Mouse (Mus musculus) liver, embryonic 13.5 days (tissue): ENCODE measurements at regions not wholly inside any gene's neighbourhood (a gene's known extent, or its start where the extent isn't known, plus 50 kb on each side); places are given as distances from the start of the nearest gene placed in this dataset.

Experiments used
- ATAC-seq: fragments of 200-750 bp; cut with Nextera tagmentation; 2 replicates; pipeline ENCODE4 v1.8.0; 2017; ENCODE audit warnings: low read depth, mild to moderate bottlenecking, moderate number of reproducible peaks, moderate library complexity
- DNase-seq: peaks from one replicate; pipeline ENCODE4 v3.0.0; 2022
- H3K27ac ChIP-seq: fragments of 300-500 bp; sonication (generic); 2 replicates; pipeline ENCODE4 v1.5.1; 2015; ENCODE audit warnings: moderate library complexity, mild to moderate bottlenecking, inconsistent platforms
- H3K27me3 ChIP-seq: fragments of 300-500 bp; sonication (generic); 2 replicates; pipeline ENCODE4 v1.6.1; 2015; ENCODE audit warnings: mild to moderate bottlenecking, inconsistent platforms
- H3K36me3 ChIP-seq: fragments of 300-500 bp; sonication (generic); 2 replicates; pipeline ENCODE4 v1.6.1; 2015; ENCODE audit warnings: mild to moderate bottlenecking, inconsistent platforms
- H3K4me1 ChIP-seq: fragments of 300-500 bp; sonication (generic); replicated peaks from 2 replicates; pipeline ENCODE4 v1.6.1; 2015; ENCODE audit warnings: inconsistent platforms
- H3K4me2 ChIP-seq: fragments of 300-500 bp; sonication (generic); 2 replicates; pipeline ENCODE4 v1.6.1; 2015; ENCODE audit warnings: inconsistent platforms, mild to moderate bottlenecking, moderate library complexity
- H3K4me3 ChIP-seq: fragments of 300-500 bp; sonication (generic); replicated peaks from 2 replicates; pipeline ENCODE4 v1.5.1; 2015; ENCODE audit warnings: mild to moderate bottlenecking, inconsistent platforms
- H3K9ac ChIP-seq: fragments of 300-500 bp; sonication (generic); 2 replicates; pipeline ENCODE4 v1.6.1; 2015; ENCODE audit warnings: mild to moderate bottlenecking, inconsistent platforms
- H3K9me3 ChIP-seq: fragments of 300-500 bp; sonication (generic); replicated peaks from 2 replicates; pipeline ENCODE4 v1.6.1; 2016; ENCODE audit warnings: inconsistent platforms
- WGBS: fragments of 180-500 bp; shearing (Covaris S2); methylation state at CpG from one replicate; pipeline ENCODE4 v1.1.7; 2015; ENCODE audit not compliant: insufficient replicate concordance; 5-methylcytosine and 5-hydroxymethylcytosine counted together

GRCm38 (mm10) chr15:24793381-24793780, 620.2 kb downstream of the Basp1 start:
- Histone ChIP-seq H3K4me2 (no peak overlapping the region), H3K36me3 (no peaks in the 10 kb centered on the region), H3K4me3 (no peak overlapping the region), H3K27ac (no peak overlapping the region), H3K4me1 (no peaks in the 10 kb centered on the region), H3K27me3 (no peaks in the 10 kb centered on the region), H3K9me3 (no peaks in the 10 kb centered on the region), H3K9ac (no peak overlapping the region)
- 68% methylated on average over 4 of the region's 4 CpGs for WGBS
- DNase-seq (no peak), ATAC-seq (no peak)

- Histone ChIP-seq H3K4me2 (no peak overlapping the region), H3K36me3 (no peaks in the 10 kb centered on the region), H3K4me3 (no peak overlapping the region), H3K9me3 (no peaks in the 10 kb centered on the region), H3K9ac (no peak overlapping the region), H3K27me3 (no peaks in the 10 kb centered on the region), H3K4me1 (no peaks in the 10 kb centered on the region), H3K27ac (no peak overlapping the region)
- ATAC-seq = no peak
- WGBS = 61% methylated on average over 3 of the region's 3 CpGs
- DNase-seq = no peak
Observed at GRCm38 (mm10) chr15:24786336-24786735, 627.2 kb downstream of the Basp1 start.

- ATAC-seq = no peak
- H3K36me3 ChIP-seq = no peaks in the 10 kb centered on the region
- H3K27me3 ChIP-seq = no peaks in the 10 kb centered on the region
- no peaks in the 10 kb centered on the region for H3K4me1 ChIP-seq
- no peaks in the 10 kb centered on the region for H3K9me3 ChIP-seq
- H3K27ac ChIP-seq = no peak overlapping the region
- no peak overlapping the region for H3K4me2 ChIP-seq
- 47% methylated on average over 1 of the region's 1 CpGs for WGBS
- H3K9ac ChIP-seq = no peak overlapping the region
- DNase-seq = no peak
- no peak overlapping the region for H3K4me3 ChIP-seq
Observed at GRCm38 (mm10) chr15:24778234-24778633, 635.3 kb downstream of the Basp1 start.

- no peaks in the 10 kb centered on the region for H3K27me3 ChIP-seq
- ATAC-seq (no peak), DNase-seq (no peak)
- 30% methylated on average over 2 of the region's 2 CpGs for WGBS
- no peak overlapping the region for H3K4me3 ChIP-seq
- H3K4me2 ChIP-seq = no peak overlapping the region
- H3K27ac ChIP-seq = no peak overlapping the region
- no peaks in the 10 kb centered on the region for H3K4me1 ChIP-seq
- no peaks in the 10 kb centered on the region for H3K36me3 ChIP-seq
- no peaks in the 10 kb centered on the region for H3K9me3 ChIP-seq
- no peak overlapping the region for H3K9ac ChIP-seq
Observed at GRCm38 (mm10) chr15:24751480-24752157, 661.9 kb downstream of the Basp1 start.

GRCm38 (mm10) chr15:24743240-24743639, 670.3 kb downstream of the Basp1 start:
- Histone ChIP-seq H3K4me2 (no peak overlapping the region), H3K9me3 (no peaks in the 10 kb centered on the region), H3K4me1 (no peaks in the 10 kb centered on the region), H3K9ac (no peak overlapping the region), H3K4me3 (no peak overlapping the region), H3K27ac (no peak overlapping the region), H3K27me3 (no peaks in the 10 kb centered on the region), H3K36me3 (no peaks in the 10 kb centered on the region)
- ATAC-seq (no peak), DNase-seq (no peak)
- 46% methylated on average over 6 of the region's 6 CpGs for WGBS

- ATAC-seq (no peak), DNase-seq (no peak)
- Histone ChIP-seq H3K4me1 (no peaks in the 10 kb centered on the region), H3K9me3 (no peaks in the 10 kb centered on the region), H3K27me3 (no peaks in the 10 kb centered on the region), H3K4me3 (no peak overlapping the region), H3K9ac (no peak overlapping the region), H3K27ac (no peak overlapping the region), H3K36me3 (no peaks in the 10 kb centered on the region), H3K4me2 (no peak overlapping the region)
- WGBS = 66% methylated on average over 4 of the region's 4 CpGs
Observed at GRCm38 (mm10) chr15:24725170-24725569, 688.4 kb downstream of the Basp1 start.

GRCm38 (mm10) chr15:24724664-24725063, 688.9 kb downstream of the Basp1 start:
- DNase-seq (no peak), ATAC-seq (no peak)
- no peak overlapping the region for H3K4me3 ChIP-seq

GRCm38 (mm10) chr15:24720346-24720745, 693.2 kb downstream of the Basp1 start:
- Histone ChIP-seq H3K27ac (no peak overlapping the region), H3K4me1 (no peaks in the 10 kb centered on the region), H3K36me3 (no peaks in the 10 kb centered on the region), H3K9me3 (no peaks in the 10 kb centered on the region), H3K4me3 (no peak overlapping the region), H3K4me2 (no peak overlapping the region), H3K9ac (no peak overlapping the region), H3K27me3 (no peaks in the 10 kb centered on the region)
- DNase-seq (no peak), ATAC-seq (no peak)
- WGBS = 45% methylated on average over 2 of the region's 2 CpGs

More at GRCm38 (mm10) chr15:24724664-24725063, 688.9 kb downstream of the Basp1 start:
- Histone ChIP-seq H3K4me1 (no peaks in the 10 kb centered on the region), H3K9me3 (no peaks in the 10 kb centered on the region), H3K27me3 (no peaks in the 10 kb centered on the region), H3K9ac (no peak overlapping the region), H3K4me2 (no peak overlapping the region), H3K36me3 (no peaks in the 10 kb centered on the region), H3K27ac (no peak overlapping the region)
- WGBS = 38% methylated on average over 4 of the region's 4 CpGs

GRCm38 (mm10) chr15:24682167-24682566, 731.4 kb downstream of the Basp1 start:
- Histone ChIP-seq H3K4me2 (no peak overlapping the region), H3K4me3 (no peak overlapping the region), H3K4me1 (no peaks in the 10 kb centered on the region), H3K9me3 (no peaks in the 10 kb centered on the region), H3K27ac (no peak overlapping the region), H3K36me3 (no peaks in the 10 kb centered on the region), H3K9ac (no peak overlapping the region), H3K27me3 (no peaks in the 10 kb centered on the region)
- ATAC-seq (no peak), DNase-seq (no peak)
- WGBS = 47% methylated on average over 4 of the region's 4 CpGs

GRCm38 (mm10) chr15:24648938-24649337, 764.6 kb downstream of the Basp1 start:
- H3K4me1 ChIP-seq = no peaks in the 10 kb centered on the region
- no peak for ATAC-seq
- WGBS = 50% methylated on average over 1 of the region's 1 CpGs

GRCm38 (mm10) chr15:24635620-24636019, 777.9 kb downstream of the Basp1 start:
- Histone ChIP-seq H3K27me3 (no peaks in the 10 kb centered on the region), H3K9me3 (peaks cover 3% of the 10 kb centered on the region; the same call in 1 of the 2 replicates), H3K36me3 (no peaks in the 10 kb centered on the region), H3K4me2 (no peak overlapping the region), H3K4me1 (no peaks in the 10 kb centered on the region), H3K9ac (no peak overlapping the region), H3K27ac (no peak overlapping the region), H3K4me3 (no peak overlapping the region)
- WGBS = 60% methylated on average over 2 of the region's 2 CpGs
- DNase-seq (no peak), ATAC-seq (no peak)

More at GRCm38 (mm10) chr15:24648938-24649337, 764.6 kb downstream of the Basp1 start:
- Histone ChIP-seq H3K27ac (no peak overlapping the region), H3K27me3 (no peaks in the 10 kb centered on the region), H3K36me3 (no peaks in the 10 kb centered on the region), H3K4me3 (no peak overlapping the region), H3K9me3 (peaks cover 3% of the 10 kb centered on the region; the same call in 1 of the 2 replicates), H3K9ac (no peak overlapping the region), H3K4me2 (no peak overlapping the region)
- no peak for DNase-seq

- no peak overlapping the region for H3K4me2 ChIP-seq
- no peak for ATAC-seq
- H3K27me3 ChIP-seq = no peaks in the 10 kb centered on the region
- 28% methylated on average over 4 of the region's 4 CpGs for WGBS
- no peaks in the 10 kb centered on the region for H3K4me1 ChIP-seq
- no peaks in the 10 kb centered on the region for H3K36me3 ChIP-seq
- no peak for DNase-seq
- H3K9ac ChIP-seq = no peak overlapping the region
- H3K9me3 ChIP-seq = no peaks in the 10 kb centered on the region
- H3K4me3 ChIP-seq = no peak overlapping the region
- no peak overlapping the region for H3K27ac ChIP-seq
Observed at GRCm38 (mm10) chr15:24596242-24596641, 817.3 kb downstream of the Basp1 start.
